Mouse (Mus musculus): ENCODE measurements around the gene Fam78a.

Fam78a gene

GRCm38 (mm10) chr2:32096122-32096420 lies 11.4 kb upstream of the Fam78a start:
- DNase-seq (ENCODE audit: low spot score in 2 of 2) = no peak

GRCm38 (mm10) chr2:32095351-32096121 lies 10.9 kb upstream of the Fam78a start, which contains the start of gene Plpp7:
Gene Plpp7, plus strand, starts transcription at chr2:32095528.
- peak; percentile 19 to 23 for DNase-seq (ENCODE audit: low spot score in 2 of 2)

GRCm38 (mm10) chr2:32094001-32094707 lies 9.5 kb upstream of the Fam78a start:
- no peak for DNase-seq (ENCODE audit: low spot score in 2 of 2)

GRCm38 (mm10) chr2:32091956-32092355 lies 7.3 kb upstream of the Fam78a start:
- no peak for DNase-seq (ENCODE audit: low spot score in 2 of 2)

GRCm38 (mm10) chr2:32090145-32090544 lies 5.5 kb upstream of the Fam78a start:
- DNase-seq (ENCODE audit: low spot score in 2 of 2) = no peak

GRCm38 (mm10) chr2:32089606-32090005 lies 4.9 kb upstream of the Fam78a start:
- no peak for DNase-seq (ENCODE audit: low spot score in 2 of 2)

GRCm38 (mm10) chr2:32088372-32088981 lies 3.8 kb upstream of the Fam78a start:
- peak in 1 of 2 experiments; percentile 7 for DNase-seq (ENCODE audit: low spot score in 2 of 2)

- no peak for DNase-seq (ENCODE audit: low spot score in 2 of 2)
Observed at GRCm38 (mm10) chr2:32087606-32088005, 2.9 kb upstream of the Fam78a start.

- no peak for DNase-seq (ENCODE audit: low spot score in 2 of 2)
Observed at GRCm38 (mm10) chr2:32085231-32085630, 574 bp upstream of the Fam78a start.

GRCm38 (mm10) chr2:32084872-32085199 lies 179 bp upstream of the Fam78a start:
- DNase-seq (ENCODE audit: low spot score in 2 of 2) = no peak

- DNase-seq (ENCODE audit: low spot score in 2 of 2) = peak; percentile 9 to 42
Observed at GRCm38 (mm10) chr2:32083159-32084011, 1.3 kb downstream of the Fam78a start.

- no peak for DNase-seq (ENCODE audit: low spot score in 2 of 2)
Observed at GRCm38 (mm10) chr2:32082229-32082628, 2.4 kb downstream of the Fam78a start.

- no peak for DNase-seq (ENCODE audit: low spot score in 2 of 2)
Observed at GRCm38 (mm10) chr2:32081296-32081929, 3.2 kb downstream of the Fam78a start.

GRCm38 (mm10) chr2:32080681-32081080 lies 4.0 kb downstream of the Fam78a start:
- DNase-seq (ENCODE audit: low spot score in 2 of 2) = no peak

- DNase-seq (ENCODE audit: low spot score in 2 of 2) = no peak
Observed at GRCm38 (mm10) chr2:32079191-32079725, 5.4 kb downstream of the Fam78a start.

GRCm38 (mm10) chr2:32078522-32078921 lies 6.1 kb downstream of the Fam78a start:
- no peak for DNase-seq (ENCODE audit: low spot score in 2 of 2)

- DNase-seq (ENCODE audit: low spot score in 2 of 2) = no peak
Observed at GRCm38 (mm10) chr2:32077744-32078143, 6.9 kb downstream of the Fam78a start.

- no peak for DNase-seq (ENCODE audit: low spot score in 2 of 2)
Observed at GRCm38 (mm10) chr2:32075368-32075767, 9.3 kb downstream of the Fam78a start.

- DNase-seq (ENCODE audit: low spot score in 2 of 2) = no peak
Observed at GRCm38 (mm10) chr2:32074404-32074803, 10.3 kb downstream of the Fam78a start.

- DNase-seq (ENCODE audit: low spot score in 2 of 2) = no peak
Observed at GRCm38 (mm10) chr2:32070747-32071146, 13.9 kb downstream of the Fam78a start.
